Comparison of ENCODE assay signal across 17 mouse cellular contexts in genomic region chr1:90337876-90338316, GRCm38 (mm10).
DNase-seq lines count a peak whose midpoint lies in the region; ATAC-seq and TF ChIP-seq lines count a peak whose summit lies in the region.
"Had no signal": no experiment of that assay in that cellular context is flagged by ENCODE, and none has a peak within 500 bp of the region (broad histone marks: within the 10 kb centered on the region; RNA-seq: fewer than 3 reads in every experiment).

No protein-coding gene starts in this region.

- TF ChIP-seq CTCF in midbrain, postnatal 0 days (IDR thresholded peaks at IDR 0.05) = no peak

- H3K4me3 ChIP-seq in heart, embryonic 12.5 days = no peak overlapping the region
- no peak overlapping the region for H3K4me3 ChIP-seq in embryonic facial prominence, embryonic 10.5 days
- H3K4me3 ChIP-seq in midbrain, postnatal 0 days (ENCODE audit: low read depth, low read length) = no peak overlapping the region
- no peak overlapping the region for H3K4me3 ChIP-seq in liver, embryonic 12.5 days
- H3K4me3 ChIP-seq: midbrain, embryonic 12.5 days; neural tube, embryonic 12.5 days had no signal

- DNase-seq in heart, adult 9 months (ENCODE audit: low spot score in 2 of 2) = peak; percentile 39 to 42
- DNase-seq in embryonic facial prominence, embryonic 10.5 days (ENCODE audit: low spot score) = peak; percentile 70
- peak; percentile 31 for DNase-seq in gastrocnemius, postnatal 25 days
- peak; percentile 31 for DNase-seq in lung, postnatal 14 days
- no peak for DNase-seq in midbrain, postnatal 0 days (ENCODE audit: low spot score)
- DNase-seq in cerebellum, adult 8-10 months = no peak
- DNase-seq: cerebellum, postnatal 10 days; right cerebral cortex, adult 18-20 months; thymus, adult 18-20 months had no signal

- no peak overlapping the region for H3K27ac ChIP-seq in heart, embryonic 12.5 days (ENCODE audit: poor library complexity, severe bottlenecking)
- peak overlapping the region; percentile 57 for H3K27ac ChIP-seq in embryonic facial prominence, embryonic 10.5 days (replicated peaks)
- H3K27ac ChIP-seq in midbrain, postnatal 0 days (ENCODE audit: low read depth, low read length) = no peak overlapping the region
- no peak overlapping the region for H3K27ac ChIP-seq in liver, embryonic 12.5 days
- H3K27ac ChIP-seq: liver, embryonic 14.5 days; midbrain, embryonic 12.5 days; neural tube, embryonic 12.5 days had no signal

- no peak overlapping the region for H3K4me2 ChIP-seq in heart, embryonic 12.5 days
- H3K4me2 ChIP-seq in midbrain, postnatal 0 days (ENCODE audit: low read depth, low read length, poor library complexity, severe bottlenecking) = no peak overlapping the region
- no peak overlapping the region for H3K4me2 ChIP-seq in liver, embryonic 12.5 days
- H3K4me2 ChIP-seq: midbrain, embryonic 12.5 days; neural tube, embryonic 12.5 days had no signal

- no peaks in the 10 kb centered on the region for H3K36me3 ChIP-seq in heart, embryonic 12.5 days
- no peaks in the 10 kb centered on the region for H3K36me3 ChIP-seq in embryonic facial prominence, embryonic 10.5 days (replicated peaks)
- H3K36me3 ChIP-seq in midbrain, postnatal 0 days (ENCODE audit: insufficient read depth, low read length) = no peaks in the 10 kb centered on the region
- no peaks in the 10 kb centered on the region for H3K36me3 ChIP-seq in liver, embryonic 12.5 days
- H3K36me3 ChIP-seq: midbrain, embryonic 12.5 days; neural tube, embryonic 12.5 days had no signal

- ATAC-seq in heart, embryonic 12.5 days (ENCODE audit: insufficient number of reproducible peaks, low FRiP score) = no peak
- no peak for ATAC-seq in midbrain, postnatal 0 days (ENCODE audit: low FRiP score)
- no peak for ATAC-seq in liver, embryonic 12.5 days
- ATAC-seq: inflammation-experienced regulatory T-cells, adult 6 months; Patski had no signal

- no peaks in the 10 kb centered on the region; the same call in 1 of the 2 replicates for H3K27me3 ChIP-seq in heart, embryonic 12.5 days (replicated peaks)
- peaks cover 13% of the 10 kb centered on the region for H3K27me3 ChIP-seq in embryonic facial prominence, embryonic 10.5 days (replicated peaks; ENCODE audit: low read depth, poor library complexity, severe bottlenecking)
- H3K27me3 ChIP-seq in midbrain, postnatal 0 days (ENCODE audit: insufficient read depth, low read length) = no peaks in the 10 kb centered on the region
- 0 out of 2 replicates have a peak, but pooled peaks cover 8% of the 10 kb centered on the region for H3K27me3 ChIP-seq in liver, embryonic 12.5 days (replicated peaks)
- H3K27me3 ChIP-seq: CH12.LX; neural tube, embryonic 12.5 days; Patski had no signal

- no peak overlapping the region for H3K9ac ChIP-seq in heart, embryonic 12.5 days
- H3K9ac ChIP-seq in midbrain, postnatal 0 days (replicated peaks; ENCODE audit: low read length, poor library complexity, severe bottlenecking) = no peak overlapping the region
- H3K9ac ChIP-seq in liver, embryonic 12.5 days = no peak overlapping the region
- H3K9ac ChIP-seq: liver, embryonic 14.5 days; midbrain, embryonic 12.5 days; neural tube, embryonic 12.5 days had no signal

- no peaks in the 10 kb centered on the region for H3K9me3 ChIP-seq in heart, embryonic 12.5 days (replicated peaks)
- no peaks in the 10 kb centered on the region for H3K9me3 ChIP-seq in embryonic facial prominence, embryonic 10.5 days
- no peaks in the 10 kb centered on the region for H3K9me3 ChIP-seq in midbrain, postnatal 0 days (ENCODE audit: low read length)
- no peaks in the 10 kb centered on the region for H3K9me3 ChIP-seq in liver, embryonic 12.5 days (replicated peaks)
- H3K9me3 ChIP-seq: midbrain, embryonic 12.5 days; neural tube, embryonic 12.5 days had no signal

- WGBS in heart, embryonic 12.5 days = 71% methylated on average over 12 of the region's 12 CpGs
- 33% methylated on average over 12 of the region's 12 CpGs for WGBS in embryonic facial prominence, embryonic 10.5 days
- 82% methylated on average over 12 of the region's 12 CpGs for WGBS in midbrain, postnatal 0 days
- 70% methylated on average over 12 of the region's 12 CpGs for WGBS in liver, embryonic 12.5 days (ENCODE audit: insufficient replicate concordance)

- H3K4me1 ChIP-seq in heart, embryonic 12.5 days (replicated peaks) = no peaks in the 10 kb centered on the region
- H3K4me1 ChIP-seq in embryonic facial prominence, embryonic 10.5 days = peaks cover 76% of the 10 kb centered on the region
- no peaks in the 10 kb centered on the region; the same call in 1 of the 2 replicates for H3K4me1 ChIP-seq in midbrain, postnatal 0 days (ENCODE audit: insufficient read depth, low read length)
- no peaks in the 10 kb centered on the region for H3K4me1 ChIP-seq in liver, embryonic 12.5 days

Comparison
In these comparisons a context has a peak if more than half of its experiments do, and no peak if none do; other contexts are left out.
1. DNase-seq: peak in heart, adult 9 months (2 of 2), embryonic facial prominence, embryonic 10.5 days (single experiment), gastrocnemius, postnatal 25 days (single experiment) and lung, postnatal 14 days (single experiment); none in midbrain, postnatal 0 days (single experiment) and cerebellum, adult 8-10 months (single experiment).